Mouse (Mus musculus) small intestine, adult 2 months (tissue): ENCODE measurements around the gene 4921539E11Rik. TPM values are rescaled to one million over a fixed set of nuclear protein-coding genes. Genes with fewer than 3 reads are reported as not detected.

ENCODE experiments used
- H3K27ac ChIP-seq: fragments of 200-500 bp; 2 replicates; pipeline ENCODE4 v1.5.1; 2012; ENCODE audit warnings: low read depth, low read length, control low read depth, inconsistent platforms; ENCODE audit not compliant: insufficient read depth
- H3K27me3 ChIP-seq: fragments of 200-500 bp; 2 replicates; pipeline ENCODE4 v1.6.1; 2012; ENCODE audit warnings: mild to moderate bottlenecking, moderate library complexity, low read length, inconsistent platforms; ENCODE audit not compliant: control insufficient read depth, insufficient read depth
- H3K36me3 ChIP-seq: fragments of 200-500 bp; 2 replicates; pipeline ENCODE4 v1.6.1; 2012; ENCODE audit warnings: mild to moderate bottlenecking, low read length, control low read depth, inconsistent platforms; ENCODE audit not compliant: control insufficient read depth, insufficient read depth
- H3K4me1 ChIP-seq: fragments of 200-500 bp; 2 replicates; pipeline ENCODE4 v1.6.1; 2012; ENCODE audit warnings: low read length, inconsistent platforms, mixed read lengths; ENCODE audit not compliant: control insufficient read depth, insufficient read depth, insufficient read length
- H3K4me3 ChIP-seq: fragments of 200-500 bp; 2 replicates; pipeline ENCODE4 v1.5.1; 2012; ENCODE audit warnings: low read depth, mild to moderate bottlenecking, control low read depth, inconsistent platforms, low read length, moderate library complexity
- CTCF ChIP-seq: fragments of 200-500 bp; IDR thresholded peaks from 2 replicates; pipeline ENCODE4 v1.5.1; 2012; ENCODE audit warnings: low read depth, mild to moderate bottlenecking, control low read depth, inconsistent platforms, low read length, moderate library complexity, mixed read lengths; ENCODE audit not compliant: insufficient replicate concordance, insufficient read length; ENCODE audit errors: extremely low read depth
- POLR2A ChIP-seq: fragments of 200-500 bp; IDR thresholded peaks from 2 replicates; pipeline ENCODE4 v1.6.1; 2012; ENCODE audit warnings: low read depth, mild to moderate bottlenecking, control low read depth, inconsistent platforms, low read length, moderate library complexity
- WGBS: fragments of 180-500 bp; shearing (Covaris S2); methylation state at CpG from one replicate; pipeline ENCODE4 v1.1.7; 2018; 5-methylcytosine and 5-hydroxymethylcytosine counted together
- polyA plus RNA-seq: library from polyadenylated mRNA; depleted of rRNA; stranded (reverse); fragments of >200 nt; gene quantifications from 2 replicates; pipeline ENCODE4 v1.2.3, GENCODE M21; 2012

The 4921539E11Rik gene
- polyA plus RNA-seq, 1 experiment: not detected

DNA sequence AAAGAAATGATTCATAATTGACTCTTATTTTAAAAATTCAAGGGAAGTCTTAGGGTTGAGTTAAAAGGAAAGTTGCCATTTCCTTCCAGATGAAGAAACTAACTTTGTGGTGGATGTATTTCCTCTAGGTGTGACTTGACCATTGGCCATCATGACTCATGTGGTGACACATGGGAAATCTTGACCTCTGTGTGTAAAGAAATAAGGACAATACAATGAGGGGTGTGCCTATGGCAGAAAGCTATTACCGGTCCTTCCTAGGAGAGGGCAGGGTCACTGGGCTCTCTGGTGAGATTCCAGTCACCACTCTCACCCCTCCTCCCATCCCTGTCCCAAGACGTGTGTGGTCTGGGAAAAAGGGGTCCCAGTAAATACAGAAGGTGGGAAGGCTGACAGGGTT, 25.5 kb downstream of the 4921539E11Rik start:
- WGBS: 50% methylated on average over 2 of the region's 2 CpGs
- TF ChIP-seq CTCF: no peak
- H3K27me3 ChIP-seq: no peaks in the 10 kb centered on the region
- no peaks in the 10 kb centered on the region for H3K36me3 ChIP-seq
- H3K4me3 ChIP-seq: no peak overlapping the region
- peaks cover 2% of the 10 kb centered on the region; the same call in 1 of the 2 replicates for H3K4me1 ChIP-seq
- H3K27ac ChIP-seq: no peak overlapping the region

DNA sequence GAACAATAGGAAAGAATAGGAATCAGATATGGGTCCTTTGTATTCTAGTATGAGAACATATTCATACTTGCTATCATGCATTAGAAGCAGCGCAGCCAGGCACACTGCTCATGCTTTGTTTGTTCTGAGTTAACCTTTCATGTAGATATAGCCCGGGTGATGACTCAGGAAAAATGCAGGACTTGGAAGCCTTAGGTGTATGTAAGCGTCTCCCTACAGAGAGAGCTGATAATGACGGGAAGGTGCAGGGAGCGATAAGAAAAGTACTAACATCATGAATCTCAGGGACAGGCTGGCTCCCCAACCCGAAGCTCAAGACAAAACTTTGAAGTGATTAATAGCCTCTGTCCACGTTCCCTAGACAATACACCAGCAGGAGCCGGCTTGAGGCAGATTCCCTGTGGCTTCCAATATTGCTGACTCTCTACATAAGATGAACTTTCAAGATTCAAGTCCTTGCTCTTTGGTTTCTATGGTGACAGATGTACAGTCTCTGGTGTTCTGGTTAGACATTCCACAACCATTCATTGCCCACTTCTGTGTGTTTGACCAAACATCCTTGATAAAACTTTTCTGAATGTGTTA, 26.8 kb downstream of the 4921539E11Rik start:
- H3K36me3 ChIP-seq: no peaks in the 10 kb centered on the region
- peaks cover 2% of the 10 kb centered on the region; the same call in 1 of the 2 replicates for H3K4me1 ChIP-seq
- 15% methylated on average over 8 of the region's 8 CpGs for WGBS
- no peaks in the 10 kb centered on the region for H3K27me3 ChIP-seq
- TF ChIP-seq CTCF: no peak
- peak overlapping the region; percentile 21; the same call in 1 of the 2 replicates for H3K27ac ChIP-seq
- H3K4me3 ChIP-seq: no peak overlapping the region

DNA sequence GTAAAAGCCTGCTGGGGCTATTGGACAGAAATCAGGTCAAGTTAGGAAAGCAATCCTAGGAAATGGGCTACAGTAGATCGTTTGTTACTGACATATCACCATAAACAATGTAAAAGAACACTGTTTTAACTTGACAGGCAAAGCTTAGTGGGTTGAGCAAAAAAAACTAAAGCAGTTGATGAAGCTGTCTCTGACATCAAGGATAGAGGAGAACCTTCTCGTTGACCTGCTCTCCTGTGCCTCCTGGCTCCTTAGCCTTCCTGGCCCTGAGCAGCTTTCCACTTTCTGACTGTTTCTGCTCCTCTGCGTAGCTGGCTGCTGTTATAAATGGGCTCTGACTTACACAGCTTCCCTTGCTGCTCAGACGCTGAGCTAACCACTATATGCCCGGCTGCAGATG, 27.3 kb downstream of the 4921539E11Rik start:
- H3K36me3 ChIP-seq: no peaks in the 10 kb centered on the region
- H3K27me3 ChIP-seq: no peaks in the 10 kb centered on the region
- no peak overlapping the region for H3K4me3 ChIP-seq
- peaks cover 2% of the 10 kb centered on the region; the same call in 1 of the 2 replicates for H3K4me1 ChIP-seq
- TF ChIP-seq CTCF: no peak
- TF ChIP-seq POLR2A: no peak
- 0 out of 2 replicates have a peak overlapping the region, but pooled peaks have one; percentile 27 for H3K27ac ChIP-seq
- WGBS: 43% methylated on average over 5 of the region's 5 CpGs

DNA sequence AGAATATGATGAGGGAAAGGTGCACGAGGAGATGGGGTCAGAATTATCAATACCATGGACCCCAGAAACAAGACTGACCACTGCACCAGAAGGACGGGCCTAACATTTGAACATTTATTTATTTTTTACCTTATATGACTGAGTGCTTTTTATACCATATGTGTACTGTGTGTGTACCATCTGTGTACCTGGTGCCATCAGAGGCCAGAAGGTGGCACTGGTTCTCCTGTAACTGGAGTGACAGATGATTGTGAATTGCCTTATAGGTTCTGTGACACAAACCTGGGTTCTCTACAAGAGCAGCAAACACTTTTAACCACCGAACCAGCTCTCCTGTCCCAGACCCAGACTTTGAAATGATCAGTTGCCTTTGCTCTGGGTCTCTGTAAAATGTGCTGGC, 31.8 kb downstream of the 4921539E11Rik start:
- 87% methylated on average over 3 of the region's 3 CpGs for WGBS
- TF ChIP-seq CTCF (no peak), POLR2A (no peak)

DNA sequence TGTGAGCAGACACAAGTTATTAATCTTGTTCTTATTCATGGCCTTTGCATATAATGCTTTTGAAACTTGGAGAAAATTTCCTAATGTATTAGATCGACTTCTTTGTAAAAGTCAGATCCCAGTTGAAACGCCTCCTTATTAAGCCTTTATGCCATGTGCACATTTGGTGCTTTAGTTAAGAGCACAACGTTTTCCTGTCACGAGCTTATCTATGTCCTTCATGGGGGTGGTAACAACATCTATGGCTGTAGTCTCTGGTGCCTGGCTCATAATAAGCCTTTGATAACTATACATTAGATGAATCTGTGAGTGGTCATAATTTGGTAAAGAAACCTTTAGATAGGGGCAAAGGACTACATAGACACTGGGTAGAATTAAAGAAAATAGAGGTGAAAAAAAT, 36.8 kb downstream of the 4921539E11Rik start:
- 60% methylated on average over 4 of the region's 4 CpGs for WGBS
- H3K36me3 ChIP-seq: no peaks in the 10 kb centered on the region
- no peak overlapping the region for H3K4me3 ChIP-seq
- H3K27me3 ChIP-seq: no peaks in the 10 kb centered on the region
- no peaks in the 10 kb centered on the region for H3K4me1 ChIP-seq
- H3K27ac ChIP-seq: no peak overlapping the region
- no peak for TF ChIP-seq POLR2A
- TF ChIP-seq CTCF: no peak

More for the DNA sequence above, 31.8 kb downstream of the 4921539E11Rik start:
- H3K4me3 ChIP-seq: no peak overlapping the region
- H3K36me3 ChIP-seq: no peaks in the 10 kb centered on the region
- H3K4me1 ChIP-seq: 0 out of 2 replicates have a peak, but pooled peaks cover 2% of the 10 kb centered on the region
- no peak overlapping the region for H3K27ac ChIP-seq
- H3K27me3 ChIP-seq: no peaks in the 10 kb centered on the region

DNA sequence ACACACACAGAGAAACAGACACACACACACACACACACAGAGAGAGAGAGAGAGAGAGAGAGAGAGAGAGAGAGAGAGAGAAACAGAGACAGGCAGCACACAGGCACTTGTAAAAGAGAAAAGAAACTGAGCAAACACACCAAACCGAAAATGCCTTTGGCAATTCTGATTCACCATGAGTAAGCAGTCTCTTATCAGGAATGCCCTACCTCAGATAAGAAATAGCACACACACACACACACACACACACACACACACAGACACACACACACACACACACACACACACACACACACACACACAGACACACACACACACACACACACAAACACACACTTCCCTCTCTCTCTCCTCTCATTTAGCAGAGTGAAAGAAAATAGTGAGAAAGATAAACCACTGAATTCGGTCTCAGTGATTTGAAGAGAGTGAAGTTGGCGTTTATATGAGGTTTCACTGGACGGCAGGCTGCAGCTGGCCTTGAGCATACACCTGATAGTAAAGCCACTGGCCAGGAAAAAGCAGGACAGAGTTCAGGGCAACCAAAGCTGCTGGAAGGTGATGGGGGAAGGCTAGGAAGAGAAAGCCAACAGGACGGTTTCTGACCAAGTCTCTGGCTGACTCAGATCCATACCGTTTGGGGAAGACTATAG, 41.1 kb downstream of the 4921539E11Rik start:
- no peak overlapping the region for H3K4me3 ChIP-seq
- H3K36me3 ChIP-seq: no peaks in the 10 kb centered on the region
- no peaks in the 10 kb centered on the region for H3K27me3 ChIP-seq
- WGBS: 10% methylated on average over 6 of the region's 6 CpGs
- H3K27ac ChIP-seq: no peak overlapping the region
- no peak for TF ChIP-seq CTCF
- no peak for TF ChIP-seq POLR2A
- H3K4me1 ChIP-seq: no peaks in the 10 kb centered on the region

DNA sequence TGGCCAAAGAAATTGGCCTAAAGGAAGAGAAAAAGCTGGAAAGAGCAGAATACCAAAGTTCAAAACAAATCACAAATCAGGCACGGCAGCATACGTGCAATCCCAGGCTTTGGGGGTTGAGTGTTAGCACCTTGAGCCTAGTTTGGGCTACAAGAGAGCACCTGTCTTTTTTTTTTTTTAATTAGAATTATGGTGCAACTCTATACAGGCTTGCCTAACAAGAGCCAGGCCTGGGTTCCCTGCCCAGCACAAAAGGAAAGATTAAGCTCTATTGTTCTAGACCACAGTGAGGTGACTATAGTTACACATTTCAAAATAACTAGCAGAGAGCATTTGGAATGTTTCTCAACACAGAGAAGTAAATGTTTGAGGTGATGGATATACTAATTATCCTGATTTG, 42.9 kb downstream of the 4921539E11Rik start:
- H3K4me1 ChIP-seq: no peaks in the 10 kb centered on the region
- H3K36me3 ChIP-seq: no peaks in the 10 kb centered on the region
- TF ChIP-seq CTCF: no peak
- WGBS: 95% methylated on average over 2 of the region's 2 CpGs
- H3K27me3 ChIP-seq: no peaks in the 10 kb centered on the region
- no peak overlapping the region for H3K4me3 ChIP-seq
- H3K27ac ChIP-seq: no peak overlapping the region

DNA sequence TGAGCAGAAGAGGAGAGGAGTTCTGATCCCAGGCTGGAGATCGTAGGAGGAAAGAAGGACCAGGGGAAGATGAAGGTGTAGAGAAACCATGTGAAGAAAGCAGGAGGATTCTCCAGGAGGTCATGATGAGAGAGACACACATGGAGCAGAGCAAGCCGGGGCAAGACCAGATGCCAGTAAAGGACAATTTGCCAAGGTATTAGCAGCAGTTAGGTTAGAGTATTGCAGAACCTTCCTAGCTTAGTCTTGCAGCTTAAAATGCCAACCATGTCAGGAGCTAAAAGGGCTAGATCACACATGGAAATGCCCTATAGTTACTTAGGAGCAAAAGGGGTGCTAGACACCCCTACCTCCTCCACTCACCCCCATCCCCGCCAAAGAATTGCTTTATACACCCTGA, 43.4 kb downstream of the 4921539E11Rik start:
- WGBS: 94% methylated on average over 3 of the region's 3 CpGs
- TF ChIP-seq CTCF (no peak), POLR2A (no peak)
- no peaks in the 10 kb centered on the region for H3K36me3 ChIP-seq
- H3K4me3 ChIP-seq: no peak overlapping the region
- H3K27ac ChIP-seq: no peak overlapping the region
- no peaks in the 10 kb centered on the region for H3K27me3 ChIP-seq
- H3K4me1 ChIP-seq: no peaks in the 10 kb centered on the region
